ENCODE assay signal across 8 mouse cellular contexts in the genomic region with DNA sequence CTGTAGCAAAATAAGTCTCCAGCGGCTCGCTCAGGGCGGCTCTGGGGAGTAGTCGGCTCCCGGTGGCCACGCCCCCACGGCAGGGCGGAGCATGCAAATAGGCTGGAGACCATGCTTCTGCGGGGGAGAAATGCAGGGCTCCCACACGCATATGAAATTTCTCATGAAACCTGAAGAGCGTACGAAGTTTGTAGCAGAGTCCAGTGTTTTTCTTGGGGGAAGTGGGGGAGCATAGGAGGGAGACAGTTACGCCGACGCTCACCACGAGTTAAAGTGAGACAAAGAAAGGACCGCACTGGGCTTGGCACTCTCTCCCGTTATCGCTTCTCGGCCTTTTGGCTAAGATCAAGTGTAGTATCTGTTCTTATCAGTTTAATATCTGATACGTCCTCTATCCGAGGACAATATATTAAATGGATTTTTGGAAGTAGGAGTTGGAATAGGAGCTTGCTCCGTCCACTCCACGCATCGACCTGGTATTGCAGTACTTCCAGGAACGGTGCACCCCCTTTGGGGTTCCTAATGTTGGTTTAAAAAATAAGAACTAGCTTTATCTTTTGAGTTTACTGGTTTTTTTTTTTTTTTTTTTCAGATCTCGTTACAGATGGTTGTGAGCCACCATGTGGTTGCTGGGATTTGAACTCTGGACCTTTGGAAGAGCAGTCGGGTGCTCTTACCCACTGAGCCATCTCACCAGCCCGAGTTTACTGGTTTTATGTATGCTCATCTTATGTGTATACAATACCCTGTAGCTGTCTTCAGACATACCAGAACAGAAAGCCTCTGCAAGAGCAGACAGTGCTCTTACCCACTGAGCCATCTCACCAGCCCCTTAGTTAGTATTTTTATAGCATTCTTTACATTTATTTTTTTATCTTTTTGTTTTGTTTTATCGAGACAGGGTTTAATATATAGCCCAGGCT. TPM values are rescaled to one million over a fixed set of nuclear protein-coding genes. Genes with fewer than 3 reads are reported as not detected.
DNase-seq lines count a peak whose midpoint lies in the region; ATAC-seq and TF ChIP-seq lines count a peak whose summit lies in the region.
"Not testable (repeated sequence)": the region's sequence is repeated elsewhere in the genome, so short reads cannot be mapped to it uniquely, and the experiment has no call there.

No protein-coding gene starts in this region.

- H3K27ac ChIP-seq in embryonic facial prominence, embryonic 11.5 days (replicated peaks; ENCODE audit: low read depth, low read length); kidney, adult 2 months (ENCODE audit: insufficient read depth, low read depth, low read length); liver, adult 2 months (replicated peaks; ENCODE audit: insufficient read depth, low read depth, low read length): not testable (repeated sequence)
- H3K27ac ChIP-seq in midbrain, postnatal 0 days (ENCODE audit: low read depth, low read length) = 0 out of 2 replicates have a peak overlapping the region, but pooled peaks have one; percentile 18

- not testable (repeated sequence) for H3K79me2 ChIP-seq in liver, adult 2 months (ENCODE audit: control insufficient read depth, insufficient read depth, low read length)

- not testable (repeated sequence) for H3K9ac ChIP-seq in embryonic facial prominence, embryonic 11.5 days (replicated peaks; ENCODE audit: low read length)
- peak overlapping the region; percentile 23; the same call in 1 of the 2 replicates for H3K9ac ChIP-seq in liver, adult 2 months (ENCODE audit: low read depth, low read length)
- peak overlapping the region; percentile 46; the same call in 1 of the 2 replicates for H3K9ac ChIP-seq in midbrain, postnatal 0 days (replicated peaks; ENCODE audit: low read length, poor library complexity, severe bottlenecking)

- TF ChIP-seq CTCF in kidney, adult 2 months (conservative IDR thresholded peaks at IDR 0.05; ENCODE audit: insufficient read depth, insufficient read length, low read depth, low read length); liver, adult 2 months (IDR thresholded peaks at IDR 0.05; ENCODE audit: low read depth, low read length); midbrain, postnatal 0 days (IDR thresholded peaks at IDR 0.05): not testable (repeated sequence)

- H3K4me3 ChIP-seq in embryonic facial prominence, embryonic 11.5 days (ENCODE audit: low read depth, low read length) = 0 out of 2 replicates have a peak overlapping the region, but pooled peaks have one; percentile 9
- H3K4me3 ChIP-seq in kidney, adult 2 months (ENCODE audit: insufficient read depth, low read depth, low read length) = peak overlapping the region; percentile 16; the same call in 1 of the 2 replicates
- H3K4me3 ChIP-seq in liver, adult 2 months (ENCODE audit: insufficient read depth, low read depth, low read length) = peak overlapping the region; percentile 9; the same call in 1 of the 2 replicates
- H3K4me3 ChIP-seq in midbrain, postnatal 0 days (ENCODE audit: low read depth, low read length) = peak overlapping the region; percentile 29

- H3K9me3 ChIP-seq in embryonic facial prominence, embryonic 11.5 days (replicated peaks; ENCODE audit: control insufficient read depth, low read length); midbrain, postnatal 0 days (ENCODE audit: low read length): not testable (repeated sequence)

- DNase-seq in 416B (ENCODE audit: low read depth) = peak; percentile 93
- DNase-seq in adrenal gland, postnatal 36 days = peak; percentile 90 to 94
- DNase-seq in embryonic facial prominence, embryonic 11.5 days (ENCODE audit: low spot score) = peak; percentile 86
- peak; percentile 42 to 58 for DNase-seq in heart, adult 9 months (ENCODE audit: low spot score in 2 of 2)
- peak; percentile 86 for DNase-seq in kidney, adult 2 months
- peak; percentile 54 for DNase-seq in liver, adult 2 months (ENCODE audit: extremely low read depth, low read depth, low spot score)
- peak; percentile 52 for DNase-seq in midbrain, postnatal 0 days (ENCODE audit: low spot score)
- DNase-seq in spleen, postnatal 14 days (ENCODE audit: low spot score in 2 of 2) = peak; percentile 65 to 76

- H3K36me3 ChIP-seq in embryonic facial prominence, embryonic 11.5 days (replicated peaks; ENCODE audit: control insufficient read depth, insufficient read depth, low read depth, low read length); kidney, adult 2 months (ENCODE audit: control insufficient read depth, insufficient read depth, low read length); liver, adult 2 months (ENCODE audit: control insufficient read depth, insufficient read depth, low read length); midbrain, postnatal 0 days (ENCODE audit: insufficient read depth, low read length): not testable (repeated sequence)

- peak overlapping the region; percentile 26 for H3K4me2 ChIP-seq in embryonic facial prominence, embryonic 11.5 days (ENCODE audit: low read depth, low read length)
- peak overlapping the region; percentile 60 for H3K4me2 ChIP-seq in midbrain, postnatal 0 days (ENCODE audit: low read depth, low read length, poor library complexity, severe bottlenecking)

- not testable (repeated sequence) for H3K4me1 ChIP-seq in embryonic facial prominence, embryonic 11.5 days (ENCODE audit: control insufficient read depth, insufficient read depth, low read length); kidney, adult 2 months (ENCODE audit: control insufficient read depth, insufficient read depth, low read length); liver, adult 2 months (ENCODE audit: control insufficient read depth, insufficient read depth, low read length); midbrain, postnatal 0 days (ENCODE audit: insufficient read depth, low read length)

- H3K27me3 ChIP-seq in embryonic facial prominence, embryonic 11.5 days (ENCODE audit: control insufficient read depth, insufficient read depth, low read length); kidney, adult 2 months (replicated peaks; ENCODE audit: control insufficient read depth, insufficient read depth, low read length); liver, adult 2 months (ENCODE audit: control insufficient read depth, insufficient read depth, low read length); midbrain, postnatal 0 days (ENCODE audit: insufficient read depth, low read length): not testable (repeated sequence)

- not testable (repeated sequence) for TF ChIP-seq POLR2A in kidney, adult 2 months (IDR thresholded peaks at IDR 0.05; ENCODE audit: low read depth, low read length)
- peak; percentile 29; the same call in 1 of the 2 replicates for TF ChIP-seq POLR2A in liver, adult 2 months (IDR thresholded peaks at IDR 0.05; ENCODE audit: extremely low read depth, insufficient read depth, low read length)

- peak; percentile 59 for ATAC-seq in embryonic facial prominence, embryonic 11.5 days (replicated peaks; ENCODE audit: insufficient number of reproducible peaks, low FRiP score, low TSS enrichment, low read depth)
- not testable (repeated sequence) for ATAC-seq in midbrain, postnatal 0 days (ENCODE audit: low FRiP score)

- WGBS in embryonic facial prominence, embryonic 11.5 days = 1% methylated on average over 30 of the region's 30 CpGs
- WGBS in kidney, adult 2 months = under 1% methylated on average over 30 of the region's 30 CpGs
- under 1% methylated on average over 30 of the region's 30 CpGs for WGBS in liver, adult 2 months
- WGBS in midbrain, postnatal 0 days = 2% methylated on average over 30 of the region's 30 CpGs

RNA-seq across cellular contexts. Expression of a gene that starts 5.7 kb away (rescaled TPM):
- total RNA-seq in adrenal gland, postnatal 36 days (2021) = not detected
- not detected in 2 replicates for polyA plus RNA-seq in embryonic facial prominence, embryonic 11.5 days (2014; fragmentation: Nextera tagmentation; extraction: Ambion mirVana)
- polyA plus RNA-seq in kidney, adult 2 months (2012; rRNA removed) = not detected in 2 replicates
- not detected in 2 replicates for total RNA-seq in liver, adult 2 months (2014; rRNA removed)
- polyA plus RNA-seq in liver, adult 2 months (2012; rRNA removed) = not detected in 2 replicates
- not detected in 2 replicates for total RNA-seq in midbrain, postnatal 0 days (2014; rRNA removed)
- not detected in 2 replicates for polyA plus RNA-seq in midbrain, postnatal 0 days (2015; fragmentation: Nextera tagmentation; extraction: Ambion mirVana)

RNA-seq across cellular contexts. Expression of a gene that starts 22.2 kb away (rescaled TPM):
- 10 to 100 TPM; 24.0 to 31.6 TPM for total RNA-seq in adrenal gland, postnatal 36 days (2021)
- 37.3 and 43.0 TPM in 2 replicates for polyA plus RNA-seq in embryonic facial prominence, embryonic 11.5 days (2014; fragmentation: Nextera tagmentation; extraction: Ambion mirVana)
- polyA plus RNA-seq in kidney, adult 2 months (2012; rRNA removed) = 41.0 and 45.7 TPM in 2 replicates
- 10.3 and 12.9 TPM in 2 replicates for total RNA-seq in liver, adult 2 months (2014; rRNA removed)
- polyA plus RNA-seq in liver, adult 2 months (2012; rRNA removed) = 12.1 and 12.4 TPM in 2 replicates
- total RNA-seq in midbrain, postnatal 0 days (2014; rRNA removed) = 2.8 and 3.6 TPM in 2 replicates
- polyA plus RNA-seq in midbrain, postnatal 0 days (2015; fragmentation: Nextera tagmentation; extraction: Ambion mirVana) = 8.3 and 9.2 TPM in 2 replicates

RNA-seq across cellular contexts. Expression of a gene that starts 22.8 kb away (rescaled TPM):
- total RNA-seq in adrenal gland, postnatal 36 days (2021) = 10 to 100 TPM; 10.9 to 11.1 TPM
- 2.0 and 2.4 TPM in 2 replicates for polyA plus RNA-seq in embryonic facial prominence, embryonic 11.5 days (2014; fragmentation: Nextera tagmentation; extraction: Ambion mirVana)
- 392 and 429 TPM in 2 replicates for polyA plus RNA-seq in kidney, adult 2 months (2012; rRNA removed)
- total RNA-seq in liver, adult 2 months (2014; rRNA removed) = 6.4 and 7.7 TPM in 2 replicates
- polyA plus RNA-seq in liver, adult 2 months (2012; rRNA removed) = 15.2 and 23.1 TPM in 2 replicates
- total RNA-seq in midbrain, postnatal 0 days (2014; rRNA removed) = 1.5 and 3.0 TPM in 2 replicates
- 3.5 and 3.6 TPM in 2 replicates for polyA plus RNA-seq in midbrain, postnatal 0 days (2015; fragmentation: Nextera tagmentation; extraction: Ambion mirVana)

RNA-seq across cellular contexts. Expression of a gene that starts 52.8 kb away (rescaled TPM):
- 100 to 1,000 TPM; 128 to 134 TPM for total RNA-seq in adrenal gland, postnatal 36 days (2021)
- 69.2 and 74.1 TPM in 2 replicates for polyA plus RNA-seq in embryonic facial prominence, embryonic 11.5 days (2014; fragmentation: Nextera tagmentation; extraction: Ambion mirVana)
- 107 and 134 TPM in 2 replicates for polyA plus RNA-seq in kidney, adult 2 months (2012; rRNA removed)
- total RNA-seq in liver, adult 2 months (2014; rRNA removed) = 211 and 222 TPM in 2 replicates
- 114 and 141 TPM in 2 replicates for polyA plus RNA-seq in liver, adult 2 months (2012; rRNA removed)
- total RNA-seq in midbrain, postnatal 0 days (2014; rRNA removed) = 121 and 128 TPM in 2 replicates
- 56.3 and 59.7 TPM in 2 replicates for polyA plus RNA-seq in midbrain, postnatal 0 days (2015; fragmentation: Nextera tagmentation; extraction: Ambion mirVana)

RNA-seq across cellular contexts. Expression of a gene that starts 53.0 kb away (rescaled TPM):
- 1 to 10 TPM; 2.4 to 2.9 TPM for total RNA-seq in adrenal gland, postnatal 36 days (2021)
- polyA plus RNA-seq in embryonic facial prominence, embryonic 11.5 days (2014; fragmentation: Nextera tagmentation; extraction: Ambion mirVana) = 21.4 and 24.7 TPM in 2 replicates
- polyA plus RNA-seq in kidney, adult 2 months (2012; rRNA removed) = 0.12 and 0.16 TPM in 2 replicates
- total RNA-seq in liver, adult 2 months (2014; rRNA removed) = 3.3 and 4.2 TPM in 2 replicates
- 0.18 and 0.22 TPM in 2 replicates for polyA plus RNA-seq in liver, adult 2 months (2012; rRNA removed)
- total RNA-seq in midbrain, postnatal 0 days (2014; rRNA removed) = 2.8 and 5.1 TPM in 2 replicates
- 0.84 and 0.90 TPM in 2 replicates for polyA plus RNA-seq in midbrain, postnatal 0 days (2015; fragmentation: Nextera tagmentation; extraction: Ambion mirVana)

Comparison
In these comparisons a context has a peak if more than half of its experiments do, and no peak if none do; other contexts are left out.
1. RNA of a gene that starts 22.8 kb away (polyA plus RNA-seq): 392 to 429 TPM in kidney, adult 2 months; 15.2 to 23.1 TPM in liver, adult 2 months, 3.5 to 3.6 TPM in midbrain, postnatal 0 days and 2.0 to 2.4 TPM in embryonic facial prominence, embryonic 11.5 days; every median in the first group is over 10 times any median in the second.
2. Peak in every context shown above with its lines, with median percentiles within 50 percentile points of each other: DNase-seq and H3K4me3 ChIP-seq.